Mouse (Mus musculus): ENCODE measurements around the gene Hist1h2bb. TPM values are rescaled to one million over a fixed set of nuclear protein-coding genes. Genes with fewer than 3 reads are reported as not detected.
"Not testable (repeated sequence)": the region's sequence is repeated elsewhere in the genome, so short reads cannot be mapped to it uniquely, and the experiment has no call there.

Hist1h2bb gene
- polyA plus RNA-seq, 1 experiment from 2014 or later: 1.7 TPM

GRCm38 (mm10) chr13:23710374-23711089, 36.0 kb upstream of the Hist1h2bb start, which contains the start of gene Hfe:
Gene Hfe, minus strand, starts transcription at chr13:23710854.
- Histone ChIP-seq H3K9me3 (ENCODE audit: control insufficient read depth, low read length) (no peaks in the 10 kb centered on the region), H3K27me3 (ENCODE audit: control insufficient read depth, insufficient read depth, low read length) (no peaks in the 10 kb centered on the region), H3K9ac (ENCODE audit: low read length) (peak within 1 kb of the TSS; percentile 80), H3K4me1 (ENCODE audit: control insufficient read depth in 2 of 2, insufficient read depth in 2 of 2, low read length in 2 of 2) (peaks cover 7 to 15% of the 10 kb centered on the region in 2 experiments), H3K4me3 (ENCODE audit: control insufficient read depth in 1 of 2, insufficient read depth in 1 of 2, low read depth in 1 of 2, low read length in 2 of 2) (peak within 1 kb of the TSS; percentile 53 to 60), H3K27ac (replicated peaks in 1 of 2; ENCODE audit: control insufficient read depth in 1 of 2, insufficient read depth in 1 of 2, low read depth in 2 of 2, low read length in 2 of 2) (peak within 1 kb of the TSS; percentile 31 to 39), H3K4me2 (ENCODE audit: low read length) (peak within 1 kb of the TSS; percentile 79), H3K36me3 (ENCODE audit: control insufficient read depth, insufficient read depth, low read length) (no peaks in the 10 kb centered on the region)
- WGBS: 3% methylated on average over 17 of the region's 17 CpGs
- ATAC-seq (ENCODE audit: insufficient number of reproducible peaks, insufficient read depth, low FRiP score, low read depth): 0 out of 2 replicates have a peak, but pooled peaks have one; percentile 35

- H3K27ac ChIP-seq (replicated peaks in 1 of 2; ENCODE audit: control insufficient read depth in 1 of 2, insufficient read depth in 1 of 2, low read depth in 2 of 2, low read length in 2 of 2): no peak overlapping the region
- H3K27me3 ChIP-seq (ENCODE audit: control insufficient read depth, insufficient read depth, low read length): no peaks in the 10 kb centered on the region
- no peak overlapping the region for H3K4me3 ChIP-seq (ENCODE audit: control insufficient read depth in 1 of 2, insufficient read depth in 1 of 2, low read depth in 1 of 2, low read length in 2 of 2)
- no peak overlapping the region for H3K4me2 ChIP-seq (ENCODE audit: low read length)
- ATAC-seq (ENCODE audit: insufficient number of reproducible peaks, insufficient read depth, low FRiP score, low read depth): no peak
- no peak overlapping the region for H3K9ac ChIP-seq (ENCODE audit: low read length)
- H3K9me3 ChIP-seq (ENCODE audit: control insufficient read depth, low read length): no peaks in the 10 kb centered on the region
- H3K4me1 ChIP-seq (ENCODE audit: control insufficient read depth in 2 of 2, insufficient read depth in 2 of 2, low read length in 2 of 2): no peaks in the 10 kb centered on the region; a peak in 1 of 4 replicates
- WGBS: 46% methylated on average over 5 of the region's 5 CpGs
- H3K36me3 ChIP-seq (ENCODE audit: control insufficient read depth, insufficient read depth, low read length): no peaks in the 10 kb centered on the region
These were observed 30.1 kb upstream of the Hist1h2bb start for GRCm38 (mm10) chr13:23716261-23717042.

GRCm38 (mm10) chr13:23717176-23717575, 29.4 kb upstream of the Hist1h2bb start:
- Histone ChIP-seq H3K4me2 (ENCODE audit: low read length) (no peak overlapping the region), H3K4me3 (ENCODE audit: control insufficient read depth in 1 of 2, insufficient read depth in 1 of 2, low read depth in 1 of 2, low read length in 2 of 2) (no peak overlapping the region), H3K27ac (replicated peaks in 1 of 2; ENCODE audit: control insufficient read depth in 1 of 2, insufficient read depth in 1 of 2, low read depth in 2 of 2, low read length in 2 of 2) (no peak overlapping the region), H3K36me3 (ENCODE audit: control insufficient read depth, insufficient read depth, low read length) (no peaks in the 10 kb centered on the region), H3K9ac (ENCODE audit: low read length) (no peak overlapping the region), H3K4me1 (ENCODE audit: control insufficient read depth in 2 of 2, insufficient read depth in 2 of 2, low read length in 2 of 2) (no peaks in the 10 kb centered on the region; a peak in 1 of 4 replicates), H3K9me3 (ENCODE audit: control insufficient read depth, low read length) (no peaks in the 10 kb centered on the region), H3K27me3 (ENCODE audit: control insufficient read depth, insufficient read depth, low read length) (no peaks in the 10 kb centered on the region)
- ATAC-seq (ENCODE audit: insufficient number of reproducible peaks, insufficient read depth, low FRiP score, low read depth): no peak
- 45% methylated on average over 11 of the region's 11 CpGs for WGBS

GRCm38 (mm10) chr13:23717593-23718245, 28.8 kb upstream of the Hist1h2bb start:
- ATAC-seq (ENCODE audit: insufficient number of reproducible peaks, insufficient read depth, low FRiP score, low read depth); H3K36me3 ChIP-seq (ENCODE audit: control insufficient read depth, insufficient read depth, low read length); H3K27me3 ChIP-seq (ENCODE audit: control insufficient read depth, insufficient read depth, low read length); H3K4me2 ChIP-seq (ENCODE audit: low read length); H3K27ac ChIP-seq (replicated peaks in 1 of 2; ENCODE audit: control insufficient read depth in 1 of 2, insufficient read depth in 1 of 2, low read depth in 2 of 2, low read length in 2 of 2); H3K4me1 ChIP-seq (ENCODE audit: control insufficient read depth in 2 of 2, insufficient read depth in 2 of 2, low read length in 2 of 2); H3K4me3 ChIP-seq (ENCODE audit: control insufficient read depth in 1 of 2, insufficient read depth in 1 of 2, low read depth in 1 of 2, low read length in 2 of 2); H3K9ac ChIP-seq (ENCODE audit: low read length); H3K9me3 ChIP-seq (ENCODE audit: control insufficient read depth, low read length): not testable (repeated sequence)
- 26% methylated on average over 2 of the region's 2 CpGs for WGBS

- Histone ChIP-seq H3K4me1 (ENCODE audit: control insufficient read depth in 2 of 2, insufficient read depth in 2 of 2, low read length in 2 of 2) (peaks cover 10 to 11% of the 10 kb centered on the region in 2 experiments; a peak in 3 of 4 replicates), H3K27ac (replicated peaks in 1 of 2; ENCODE audit: control insufficient read depth in 1 of 2, insufficient read depth in 1 of 2, low read depth in 2 of 2, low read length in 2 of 2) (no peak overlapping the region)
These were observed 22.3 kb upstream of the Hist1h2bb start for GRCm38 (mm10) chr13:23724239-23724638.

GRCm38 (mm10) chr13:23725213-23725612, 21.3 kb upstream of the Hist1h2bb start:
- H3K27ac ChIP-seq (replicated peaks in 1 of 2; ENCODE audit: control insufficient read depth in 1 of 2, insufficient read depth in 1 of 2, low read depth in 2 of 2, low read length in 2 of 2): no peak overlapping the region
- H3K9ac ChIP-seq (ENCODE audit: low read length): no peak overlapping the region
- peaks cover 10 to 11% of the 10 kb centered on the region in 2 experiments; a peak in 3 of 4 replicates for H3K4me1 ChIP-seq (ENCODE audit: control insufficient read depth in 2 of 2, insufficient read depth in 2 of 2, low read length in 2 of 2)
- no peaks in the 10 kb centered on the region for H3K36me3 ChIP-seq (ENCODE audit: control insufficient read depth, insufficient read depth, low read length)
- 73% methylated on average over 1 of the region's 1 CpGs for WGBS
- H3K27me3 ChIP-seq (ENCODE audit: control insufficient read depth, insufficient read depth, low read length): no peaks in the 10 kb centered on the region
- H3K4me3 ChIP-seq (ENCODE audit: control insufficient read depth in 1 of 2, insufficient read depth in 1 of 2, low read depth in 1 of 2, low read length in 2 of 2): no peak overlapping the region
- no peak overlapping the region for H3K4me2 ChIP-seq (ENCODE audit: low read length)
- ATAC-seq (ENCODE audit: insufficient number of reproducible peaks, insufficient read depth, low FRiP score, low read depth): no peak
- H3K9me3 ChIP-seq (ENCODE audit: control insufficient read depth, low read length): no peaks in the 10 kb centered on the region

More at GRCm38 (mm10) chr13:23724239-23724638, 22.3 kb upstream of the Hist1h2bb start:
- H3K9me3 ChIP-seq (ENCODE audit: control insufficient read depth, low read length): no peaks in the 10 kb centered on the region
- no peaks in the 10 kb centered on the region for H3K36me3 ChIP-seq (ENCODE audit: control insufficient read depth, insufficient read depth, low read length)
- no peak overlapping the region for H3K4me2 ChIP-seq (ENCODE audit: low read length)
- no peak overlapping the region for H3K4me3 ChIP-seq (ENCODE audit: control insufficient read depth in 1 of 2, insufficient read depth in 1 of 2, low read depth in 1 of 2, low read length in 2 of 2)
- WGBS: 36% methylated on average over 4 of the region's 4 CpGs
- no peaks in the 10 kb centered on the region for H3K27me3 ChIP-seq (ENCODE audit: control insufficient read depth, insufficient read depth, low read length)
- no peak; the same call in 1 of the 2 replicates for ATAC-seq (ENCODE audit: insufficient number of reproducible peaks, insufficient read depth, low FRiP score, low read depth)
- no peak overlapping the region for H3K9ac ChIP-seq (ENCODE audit: low read length)

- Histone ChIP-seq H3K9me3 (ENCODE audit: control insufficient read depth, low read length) (no peaks in the 10 kb centered on the region), H3K9ac (ENCODE audit: low read length) (no peak overlapping the region), H3K27ac (replicated peaks in 1 of 2; ENCODE audit: control insufficient read depth in 1 of 2, insufficient read depth in 1 of 2, low read depth in 2 of 2, low read length in 2 of 2) (no peak overlapping the region), H3K4me1 (ENCODE audit: control insufficient read depth in 2 of 2, insufficient read depth in 2 of 2, low read length in 2 of 2) (peaks cover 12 to 15% of the 10 kb centered on the region in 2 experiments), H3K27me3 (ENCODE audit: control insufficient read depth, insufficient read depth, low read length) (no peaks in the 10 kb centered on the region), H3K4me2 (ENCODE audit: low read length) (no peak overlapping the region), H3K4me3 (ENCODE audit: control insufficient read depth in 1 of 2, insufficient read depth in 1 of 2, low read depth in 1 of 2, low read length in 2 of 2) (no peak overlapping the region), H3K36me3 (ENCODE audit: control insufficient read depth, insufficient read depth, low read length) (no peaks in the 10 kb centered on the region)
- WGBS: 71% methylated on average over 18 of the region's 18 CpGs
- no peak for ATAC-seq (ENCODE audit: insufficient number of reproducible peaks, insufficient read depth, low FRiP score, low read depth)
These were observed 17.9 kb upstream of the Hist1h2bb start for GRCm38 (mm10) chr13:23728472-23729191.
